Mouse (Mus musculus) kidney, postnatal 14 days (tissue): ENCODE measurements around the gene Fmnl1.
"Not testable (repeated sequence)": the region's sequence is repeated elsewhere in the genome, so short reads cannot be mapped to it uniquely, and the experiment has no call there.

Source experiments
- DNase-seq: peaks from one replicate; pipeline ENCODE4 v3.0.0; 2022; ENCODE audit warnings: mixed read lengths

The Fmnl1 gene

DNA sequence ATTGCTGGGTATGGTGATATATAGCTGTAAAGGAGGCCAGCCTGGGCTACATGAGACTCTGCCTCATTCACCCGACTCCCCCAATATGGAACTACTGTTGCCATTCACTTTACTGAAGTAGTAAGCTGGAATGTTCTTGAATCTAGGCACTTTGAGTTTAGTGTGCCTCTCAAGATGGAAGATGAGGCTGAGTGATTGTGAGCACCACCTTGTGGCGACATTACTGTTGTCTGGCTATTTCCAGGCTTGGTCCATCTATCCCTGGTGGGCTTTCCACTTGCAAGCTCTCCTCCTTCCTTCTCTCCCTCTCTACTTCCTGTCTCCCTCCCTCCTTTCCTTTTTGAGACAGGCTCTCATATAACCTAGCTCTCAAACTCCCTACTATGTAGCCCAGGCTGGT is 14.0 kb downstream of the Fmnl1 start:
- DNase-seq: peak; percentile 69

DNA sequence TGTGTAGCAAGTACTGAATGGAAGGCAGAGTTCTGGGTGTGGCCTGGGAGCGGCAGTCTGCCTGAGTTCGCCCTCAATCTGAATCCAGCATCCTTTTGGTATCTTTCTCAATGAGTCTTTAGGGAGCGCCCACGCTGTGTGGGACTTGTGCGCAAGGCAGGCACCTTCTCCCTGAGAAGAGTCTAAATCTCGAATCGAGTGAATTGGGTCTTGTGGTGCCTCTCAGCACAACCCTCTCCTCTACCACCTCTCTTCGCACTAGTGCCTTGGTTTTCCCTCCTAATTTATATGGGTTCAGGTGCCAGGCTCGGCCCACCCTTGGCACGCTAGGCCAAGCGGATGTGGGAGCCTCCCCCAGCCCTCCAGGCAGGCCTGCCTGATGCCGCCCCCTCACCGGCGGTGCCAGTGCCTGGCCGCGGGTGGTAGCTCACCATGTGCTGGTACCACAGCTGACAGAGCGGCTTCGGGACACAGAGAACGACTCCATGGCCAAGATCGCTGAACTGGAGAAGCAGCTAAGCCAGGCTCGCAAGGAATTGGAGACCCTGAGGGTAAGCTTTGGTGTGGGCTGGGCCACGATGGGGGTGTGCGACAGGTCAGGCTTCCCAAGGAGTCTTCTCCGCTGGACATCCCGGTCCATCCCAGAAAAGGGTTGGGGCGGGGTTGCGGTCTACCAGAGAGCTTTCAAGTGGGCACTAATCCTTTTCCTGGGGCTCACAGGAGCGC is 21.5 kb downstream of the Fmnl1 start:
- no peak for DNase-seq

DNA sequence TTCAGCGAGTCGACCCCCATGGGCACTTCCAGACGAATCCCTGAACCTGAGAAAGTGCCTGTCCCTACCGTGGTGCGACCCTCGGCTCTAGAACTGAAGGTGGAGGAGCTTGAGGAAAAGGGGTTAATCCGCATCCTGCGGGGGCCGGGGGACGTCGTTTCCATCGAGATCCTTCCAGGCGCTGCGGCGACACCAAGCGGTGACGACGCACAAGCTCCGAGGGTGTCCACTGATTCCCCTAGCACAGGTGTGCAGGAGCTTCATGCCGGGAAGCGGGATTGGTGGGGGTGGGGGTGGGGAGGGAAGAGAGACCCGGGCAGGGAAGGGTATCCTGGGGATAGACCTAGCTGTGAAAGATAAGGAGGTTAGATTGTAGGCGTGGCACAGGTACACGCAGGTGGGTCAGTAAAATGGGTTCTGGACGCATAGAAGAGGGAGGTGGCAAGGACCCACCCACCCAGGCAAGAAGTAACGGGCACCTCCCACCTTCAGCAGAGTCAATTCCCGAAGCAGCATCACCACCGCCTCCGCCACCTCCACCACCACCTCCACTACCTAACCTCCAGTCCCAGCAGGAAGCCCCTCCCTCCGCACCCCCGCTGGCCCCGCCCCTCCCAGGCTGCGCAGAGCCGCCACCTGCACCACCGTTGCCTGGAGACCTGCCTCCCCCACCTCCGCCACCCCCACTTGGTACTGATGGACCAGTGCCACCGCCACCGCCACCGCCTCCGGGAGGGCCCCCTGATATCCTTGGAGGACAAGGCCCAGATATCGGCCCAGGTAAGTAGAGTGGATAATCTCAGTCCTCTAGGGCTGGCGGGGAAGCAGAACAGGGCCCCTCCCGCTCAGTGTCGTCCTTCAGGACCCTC is 22.3 kb downstream of the Fmnl1 start:
- DNase-seq: no peak

GRCm38 (mm10) chr11:103193825-103194168 is 22.9 kb downstream of the Fmnl1 start:
- DNase-seq: no peak

GRCm38 (mm10) chr11:103195236-103195635 is 24.3 kb downstream of the Fmnl1 start:
- no peak for DNase-seq

DNA sequence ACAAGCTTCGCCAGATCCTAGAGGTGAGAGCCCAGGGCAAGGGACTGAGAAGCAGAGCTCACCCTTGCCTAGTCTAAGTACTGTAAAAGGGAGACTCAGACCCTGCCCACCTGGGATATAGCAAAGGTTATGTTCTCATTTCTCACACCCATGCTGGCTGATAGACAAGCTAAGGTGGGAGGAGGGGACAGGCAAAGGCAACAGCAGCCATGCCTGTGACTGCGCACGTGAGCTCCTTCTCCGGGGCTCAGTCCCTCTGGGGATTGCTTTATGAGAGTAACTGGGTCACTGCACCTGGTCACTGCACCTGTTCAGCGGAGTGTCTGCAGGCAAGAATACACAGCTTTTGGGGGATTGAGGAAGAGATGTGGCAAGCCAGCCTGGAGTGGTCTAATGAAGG is 24.7 kb downstream of the Fmnl1 start:
- DNase-seq: no peak

- no peak for DNase-seq
Observed at GRCm38 (mm10) chr11:103197340-103197739, 26.4 kb downstream of the Fmnl1 start.

- DNase-seq: no peak
Observed at GRCm38 (mm10) chr11:103198339-103198738, 27.4 kb downstream of the Fmnl1 start.

GRCm38 (mm10) chr11:103198911-103199803 is 28.2 kb downstream of the Fmnl1 start:
- DNase-seq: peak; percentile 46

DNA sequence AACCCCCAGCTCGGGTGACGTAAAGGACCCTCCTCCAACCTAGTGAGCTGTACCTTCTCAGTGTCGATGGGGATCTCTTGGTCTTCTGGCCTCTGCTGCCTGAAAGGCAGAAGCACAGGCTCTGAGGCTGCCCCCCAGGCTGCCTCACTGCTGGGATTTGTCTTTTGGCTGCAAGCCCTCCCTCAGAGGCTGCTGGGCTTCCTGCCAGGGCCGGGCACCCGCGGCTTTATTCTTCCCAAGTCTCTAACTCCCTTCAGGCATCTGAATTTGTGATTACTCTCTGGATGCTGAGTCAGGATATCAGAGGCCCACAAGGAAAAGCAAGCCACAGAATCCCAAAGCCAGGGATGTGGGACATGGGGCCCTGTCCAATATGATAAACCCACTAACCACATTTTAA is 30.8 kb downstream of the Fmnl1 start:
- peak; percentile 68 for DNase-seq

- DNase-seq: no peak
Observed at GRCm38 (mm10) chr11:103202376-103202775, 31.5 kb downstream of the Fmnl1 start.

DNA sequence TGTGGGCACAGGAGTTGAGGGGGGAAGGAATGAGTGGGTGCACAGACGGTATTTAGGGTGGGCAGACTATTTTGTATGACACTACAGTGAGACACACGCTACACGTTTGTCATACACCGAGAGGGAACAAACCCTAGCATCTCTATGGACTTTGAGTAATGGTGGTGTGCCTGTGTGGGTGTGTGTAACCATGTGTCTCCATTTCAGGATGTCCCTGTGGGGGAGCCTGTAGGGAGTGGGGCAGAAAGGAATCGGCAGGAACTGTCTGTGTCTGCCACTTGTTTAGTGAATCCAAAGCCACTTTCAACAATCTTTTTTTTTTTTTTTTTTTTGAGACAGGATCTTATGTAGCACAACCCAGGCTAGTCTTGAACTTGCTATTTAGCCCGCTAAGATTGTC is 35.3 kb downstream of the Fmnl1 start:
- no peak for DNase-seq

DNA sequence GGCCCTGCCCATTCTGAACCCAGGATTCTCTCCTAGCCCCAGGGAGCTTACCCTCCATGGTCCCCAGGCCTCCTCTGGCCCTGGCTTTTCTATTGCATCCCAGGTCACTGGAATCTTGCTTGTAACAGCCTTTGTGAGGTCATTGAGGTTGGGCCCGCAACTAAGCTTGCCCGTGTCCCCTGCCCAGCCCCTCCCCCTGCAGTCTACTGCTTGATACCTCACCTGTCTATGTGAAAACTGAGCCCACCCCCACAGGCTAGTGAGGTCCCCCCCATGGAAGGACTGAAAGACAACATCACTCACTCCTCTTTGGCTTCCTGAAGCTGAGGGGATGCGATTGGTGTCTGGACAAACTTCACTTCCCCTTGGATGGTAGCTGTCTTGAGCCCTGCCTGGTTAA is 37.6 kb downstream of the Fmnl1 start, which contains the start of gene 1700023F06Rik:
Gene 1700023F06Rik, minus strand, starts transcription at position 101 of the 400 bp plus-strand sequence.
- no peak for DNase-seq

DNA sequence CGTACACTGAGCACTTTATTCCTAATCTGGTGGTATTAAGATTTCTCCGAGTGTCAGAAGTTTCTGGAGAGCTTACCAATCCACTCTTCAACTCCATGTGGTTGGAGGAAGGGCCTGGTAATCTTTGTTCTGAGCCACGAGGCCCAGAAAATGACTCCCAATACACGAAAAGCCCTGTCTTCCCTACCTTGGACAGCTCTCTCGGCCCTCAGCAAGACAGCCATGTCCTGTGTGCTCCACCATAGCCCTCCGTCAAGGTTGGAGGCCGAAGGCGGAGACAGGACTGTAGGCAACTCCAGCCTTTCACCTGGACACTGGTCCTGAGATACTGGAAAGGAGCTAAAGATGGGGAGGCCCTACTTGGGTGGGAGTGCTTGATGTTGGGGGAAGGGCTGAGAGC is 39.4 kb downstream of the Fmnl1 start:
- no peak for DNase-seq

GRCm38 (mm10) chr11:103213712-103214111 is 42.8 kb downstream of the Fmnl1 start:
- no peak for DNase-seq

DNA sequence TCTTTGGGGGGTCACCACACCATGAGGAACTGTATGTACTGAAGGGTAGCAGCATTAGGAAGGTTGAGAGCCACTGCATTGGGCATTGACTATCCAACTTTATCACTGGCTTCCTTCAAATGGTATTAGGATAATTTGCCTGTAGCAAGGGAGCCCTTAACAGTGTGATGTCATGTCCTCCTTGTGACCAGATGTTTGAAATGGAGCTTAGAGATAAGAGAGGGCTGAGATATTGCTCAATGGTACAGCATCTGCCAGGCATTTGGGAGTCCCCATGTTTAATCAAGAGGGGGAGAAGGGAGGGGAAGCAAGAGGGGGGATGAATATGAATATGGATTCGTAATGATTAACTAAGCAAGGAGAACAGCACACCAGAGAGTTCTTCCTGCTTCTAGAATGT is 44.4 kb downstream of the Fmnl1 start:
- no peak for DNase-seq

- peak; percentile 56 for DNase-seq
Observed at GRCm38 (mm10) chr11:103217790-103218516, 47.0 kb downstream of the Fmnl1 start, which contains the start of gene Spata32. Gene Spata32, minus strand, starts transcription at chr11:103218432.

DNA sequence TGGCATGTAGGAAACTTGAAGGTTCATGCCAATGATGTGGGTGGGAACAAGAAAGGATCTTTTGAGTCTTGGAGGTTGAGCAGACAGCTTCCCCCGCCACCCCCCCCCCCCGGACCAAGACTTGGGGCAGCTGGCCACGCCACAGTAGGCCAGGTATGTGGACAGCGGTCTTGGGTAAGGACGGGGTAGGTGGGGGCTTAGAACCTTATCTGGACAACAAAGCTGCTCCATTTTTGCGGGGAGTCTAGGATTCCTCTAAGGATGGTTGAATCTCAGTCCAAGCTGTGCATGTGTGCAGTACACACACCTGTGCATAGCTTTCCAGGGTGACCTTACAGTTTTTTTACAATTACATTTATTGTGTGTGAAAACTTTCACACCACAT is 47.6 kb downstream of the Fmnl1 start:
- DNase-seq: no peak

GRCm38 (mm10) chr11:103219259-103219658 is 48.4 kb downstream of the Fmnl1 start:
- DNase-seq: no peak

DNA sequence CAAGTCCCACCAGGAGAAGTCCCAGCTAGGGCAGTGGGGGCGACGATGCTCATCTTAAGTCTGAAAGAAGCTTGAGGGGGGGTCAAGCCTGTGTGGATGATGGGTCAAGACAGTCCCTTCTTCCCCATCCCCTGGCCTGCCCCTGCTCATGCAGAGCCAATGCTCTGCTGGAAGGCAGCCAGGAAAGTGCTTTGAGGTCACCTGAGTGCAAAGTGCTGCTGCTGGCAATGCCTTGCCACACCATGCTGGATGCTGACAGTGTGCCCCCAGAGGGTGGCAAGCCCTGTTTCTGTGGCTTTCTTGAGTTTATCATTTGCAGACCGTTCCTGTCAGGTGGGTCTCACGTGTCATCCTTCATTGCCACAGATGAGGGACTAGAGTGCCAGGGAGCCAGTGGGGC is 49.1 kb downstream of the Fmnl1 start:
- peak; percentile 70 for DNase-seq

DNA sequence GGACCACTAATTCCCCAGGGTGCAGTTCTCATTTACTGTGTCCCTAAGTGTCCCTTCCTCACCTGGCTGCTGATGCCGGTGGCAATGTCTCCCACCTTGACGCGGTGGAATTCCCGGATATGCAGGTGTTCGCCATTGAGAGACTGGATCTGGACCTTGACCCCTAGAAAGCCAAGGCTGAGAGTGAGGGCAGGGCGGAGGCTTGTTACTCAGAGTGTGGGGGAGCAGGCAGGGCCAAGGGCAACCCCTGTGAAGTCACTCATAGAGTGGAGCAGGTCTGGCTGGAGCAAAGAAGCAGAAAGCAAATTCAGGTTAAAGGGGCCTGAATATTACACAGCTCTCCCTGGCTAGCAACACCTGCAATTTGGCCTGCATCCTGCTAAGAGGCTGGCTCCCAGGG is 50.5 kb downstream of the Fmnl1 start:
- DNase-seq: peak; percentile 38

- not testable (repeated sequence) for DNase-seq
Observed at GRCm38 (mm10) chr11:103222718-103223117, 51.8 kb downstream of the Fmnl1 start.
